Mouse (Mus musculus): ENCODE data around the gene Thra. TPM values are rescaled to one million over a fixed set of nuclear protein-coding genes. Genes with fewer than 3 reads are reported as not detected.

The Thra gene
- polyA plus RNA-seq, 1 experiment from 2014 or later: 177 TPM

DNA sequence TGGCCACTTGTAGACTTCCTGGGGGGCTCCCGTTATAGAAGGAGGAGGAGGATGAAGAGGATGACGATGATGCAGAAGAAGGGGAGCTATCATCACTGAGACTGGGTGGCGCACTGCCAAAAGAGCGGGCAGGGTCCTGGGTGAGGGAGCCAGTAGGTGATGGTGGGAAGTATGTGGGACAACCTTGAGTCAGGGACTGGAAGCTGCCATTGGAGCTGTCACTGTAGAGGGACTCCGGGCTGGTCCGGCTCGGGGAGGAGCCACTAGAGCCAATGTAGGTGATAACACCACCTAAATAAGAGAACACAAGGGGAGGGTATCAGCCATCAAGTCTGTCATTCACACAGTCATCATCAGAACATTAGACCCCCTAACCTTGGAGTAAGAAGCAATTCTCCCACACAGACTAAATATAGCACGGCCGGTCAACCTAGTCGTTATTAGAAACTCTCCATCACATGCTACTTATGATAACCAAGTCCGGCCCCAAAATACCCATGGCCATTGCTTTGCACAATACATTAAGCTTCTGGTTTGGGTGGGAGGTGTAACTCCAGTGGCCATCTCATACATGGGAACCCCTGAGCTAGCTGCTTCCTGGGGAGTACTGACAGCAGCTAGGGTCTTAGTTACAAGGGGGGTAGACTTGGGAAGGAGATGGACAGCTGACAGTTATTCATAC, 31.5 kb downstream of the Thra start:
- Histone ChIP-seq H3K4me2 (ENCODE audit: low read length) (no peak overlapping the region), H3K4me3 (replicated peaks; ENCODE audit: low read length) (no peak overlapping the region), H3K9ac (replicated peaks; ENCODE audit: low read depth, low read length) (no peak overlapping the region), H3K36me3 (ENCODE audit: control insufficient read depth, insufficient read depth) (peaks cover 4% of the 10 kb centered on the region; the same call in 1 of the 2 replicates), H3K9me3 (ENCODE audit: control insufficient read depth, low read length) (no peaks in the 10 kb centered on the region), H3K27ac (ENCODE audit: low read length) (no peak overlapping the region), H3K27me3 (replicated peaks; ENCODE audit: control insufficient read depth, insufficient read depth, low read length) (no peaks in the 10 kb centered on the region), H3K4me1 (replicated peaks; ENCODE audit: control insufficient read depth, insufficient read depth, low read length) (peaks cover 78% of the 10 kb centered on the region)
- WGBS: 92% methylated on average over 11 of the region's 11 CpGs
- ATAC-seq: no peak

- Histone ChIP-seq H3K27ac (ENCODE audit: low read length) (no peak overlapping the region), H3K4me3 (replicated peaks; ENCODE audit: low read length) (no peak overlapping the region), H3K4me2 (ENCODE audit: low read length) (peak overlapping the region; percentile 95; the same call in 1 of the 2 replicates), H3K36me3 (ENCODE audit: control insufficient read depth, insufficient read depth) (peaks cover 4% of the 10 kb centered on the region; the same call in 1 of the 2 replicates), H3K9me3 (ENCODE audit: control insufficient read depth, low read length) (no peaks in the 10 kb centered on the region), H3K4me1 (replicated peaks; ENCODE audit: control insufficient read depth, insufficient read depth, low read length) (peaks cover 75% of the 10 kb centered on the region), H3K9ac (replicated peaks; ENCODE audit: low read depth, low read length) (no peak overlapping the region), H3K27me3 (replicated peaks; ENCODE audit: control insufficient read depth, insufficient read depth, low read length) (no peaks in the 10 kb centered on the region)
- 81% methylated on average over 8 of the region's 8 CpGs for WGBS
- ATAC-seq: no peak
These were observed 32.3 kb downstream of the Thra start for GRCm38 (mm10) chr11:98772667-98773171.

- peaks cover 64% of the 10 kb centered on the region for H3K4me1 ChIP-seq (replicated peaks; ENCODE audit: control insufficient read depth, insufficient read depth, low read length)
- ATAC-seq: peak; percentile 76
These were observed 33.3 kb downstream of the Thra start for GRCm38 (mm10) chr11:98773635-98774295.

DNA sequence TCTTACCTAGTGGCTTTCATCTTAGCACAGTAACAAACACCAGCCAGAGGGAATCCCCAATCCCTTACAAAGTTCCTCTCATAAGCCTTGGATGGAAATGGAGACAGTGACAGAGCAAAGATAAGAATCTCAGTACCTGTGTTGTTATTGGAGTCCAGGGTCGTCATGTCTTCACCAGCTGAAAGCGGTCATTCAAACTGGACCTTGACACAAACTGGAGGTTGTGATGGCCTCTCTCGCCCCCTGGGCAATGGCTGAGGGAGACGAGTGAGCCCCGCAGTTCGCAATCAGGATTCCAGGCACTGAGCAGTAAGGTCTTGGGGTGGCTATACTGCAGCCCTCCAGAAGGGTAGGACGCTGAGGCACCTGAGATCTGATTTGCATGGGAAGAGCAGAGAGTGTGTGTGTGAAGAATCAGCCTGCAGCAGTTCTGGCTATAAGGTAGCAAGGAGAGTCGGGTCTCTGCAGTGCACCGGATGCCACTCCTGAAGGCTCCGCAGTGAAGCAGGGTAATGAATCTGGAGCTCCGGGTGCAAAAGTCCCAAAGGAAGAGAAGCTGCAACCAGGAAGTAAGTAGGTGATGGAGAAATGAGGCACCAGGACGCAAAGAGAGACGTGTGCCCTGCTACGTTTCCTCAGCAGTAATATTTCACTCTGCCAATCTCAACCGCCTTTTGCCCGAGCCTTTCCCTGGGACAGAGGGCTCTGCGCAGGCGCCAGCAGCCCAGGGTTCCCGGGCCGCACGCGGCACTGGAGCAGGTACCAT, 34.3 kb downstream of the Thra start, which contains the start of gene Nr1d1:
Nr1d1 (minus strand) TSS at position 752 of the 766 bp plus-strand sequence.
- ATAC-seq: peak; percentile 23
- no peaks in the 10 kb centered on the region for H3K9me3 ChIP-seq (ENCODE audit: control insufficient read depth, low read length)
- peak within 1 kb of the TSS; percentile 52 for H3K9ac ChIP-seq (replicated peaks; ENCODE audit: low read depth, low read length)
- peak within 1 kb of the TSS; percentile 48 for H3K4me3 ChIP-seq (replicated peaks; ENCODE audit: low read length)
- peak within 1 kb of the TSS; percentile 62 for H3K27ac ChIP-seq (ENCODE audit: low read length)
- peak within 1 kb of the TSS; percentile 95 for H3K4me2 ChIP-seq (ENCODE audit: low read length)
- H3K4me1 ChIP-seq (replicated peaks; ENCODE audit: control insufficient read depth, insufficient read depth, low read length): peaks cover 58% of the 10 kb centered on the region
- 1% methylated on average over 22 of the region's 22 CpGs for whole genome bisulfite sequencing
- peaks cover 2% of the 10 kb centered on the region; the same call in 1 of the 2 replicates for H3K36me3 ChIP-seq (ENCODE audit: control insufficient read depth, insufficient read depth)
- H3K27me3 ChIP-seq (replicated peaks; ENCODE audit: control insufficient read depth, insufficient read depth, low read length): no peaks in the 10 kb centered on the region

More at GRCm38 (mm10) chr11:98773635-98774295, 33.3 kb downstream of the Thra start:
- Histone ChIP-seq H3K9me3 (ENCODE audit: control insufficient read depth, low read length) (no peaks in the 10 kb centered on the region), H3K4me2 (ENCODE audit: low read length) (peak overlapping the region; percentile 95), H3K36me3 (ENCODE audit: control insufficient read depth, insufficient read depth) (peaks cover 4% of the 10 kb centered on the region; the same call in 1 of the 2 replicates), H3K9ac (replicated peaks; ENCODE audit: low read depth, low read length) (peak overlapping the region; percentile 52; the same call in 1 of the 2 replicates), H3K4me3 (replicated peaks; ENCODE audit: low read length) (peak overlapping the region; percentile 48), H3K27me3 (replicated peaks; ENCODE audit: control insufficient read depth, insufficient read depth, low read length) (no peaks in the 10 kb centered on the region), H3K27ac (ENCODE audit: low read length) (0 out of 2 replicates have a peak overlapping the region, but pooled peaks have one; percentile 12)
- WGBS: under 1% methylated on average over 31 of the region's 37 CpGs

DNA sequence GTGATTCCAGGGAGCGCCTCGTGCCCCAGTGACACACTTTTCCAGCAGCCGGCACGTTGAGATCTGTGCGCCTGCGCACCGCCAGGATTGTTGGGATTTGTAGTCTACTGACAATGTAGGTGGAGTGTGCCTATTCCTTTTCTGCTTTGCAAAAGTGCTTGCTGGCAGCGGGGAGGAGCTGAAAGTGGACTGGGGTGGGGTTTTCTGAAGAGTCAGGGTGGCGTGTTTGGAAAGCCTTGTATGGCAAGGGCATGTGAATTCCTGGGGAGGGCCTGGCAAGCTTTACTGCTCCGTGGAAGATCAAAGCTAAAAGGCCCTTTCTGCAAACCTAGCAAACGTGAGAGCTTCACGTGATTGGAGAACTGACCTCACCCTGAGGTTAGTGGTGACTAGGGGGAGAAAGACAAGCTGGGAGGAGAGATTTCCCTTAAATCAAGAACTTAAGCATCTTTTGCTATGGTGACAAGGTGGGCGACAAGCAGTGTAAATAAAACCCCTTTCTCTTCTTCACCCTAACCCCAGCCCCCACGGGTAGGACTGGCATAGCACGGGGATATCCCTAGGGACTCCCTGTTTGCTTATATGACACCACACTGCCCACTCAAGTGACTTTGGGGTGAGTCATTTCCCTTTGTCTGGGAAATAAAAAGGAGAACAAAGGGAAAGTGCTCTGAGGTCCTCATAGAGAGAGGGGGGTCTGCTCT, 35.1 kb downstream of the Thra start:
- Histone ChIP-seq H3K9ac (replicated peaks; ENCODE audit: low read depth, low read length) (peak overlapping the region; percentile 52), H3K36me3 (ENCODE audit: control insufficient read depth, insufficient read depth) (no peaks in the 10 kb centered on the region), H3K4me2 (ENCODE audit: low read length) (peak overlapping the region; percentile 95), H3K4me3 (replicated peaks; ENCODE audit: low read length) (peak overlapping the region; percentile 48), H3K27ac (ENCODE audit: low read length) (peak overlapping the region; percentile 31; the same call in 1 of the 2 replicates), H3K4me1 (replicated peaks; ENCODE audit: control insufficient read depth, insufficient read depth, low read length) (peaks cover 51% of the 10 kb centered on the region), H3K27me3 (replicated peaks; ENCODE audit: control insufficient read depth, insufficient read depth, low read length) (no peaks in the 10 kb centered on the region), H3K9me3 (ENCODE audit: control insufficient read depth, low read length) (no peaks in the 10 kb centered on the region)
- ATAC-seq: peak; percentile 87
- WGBS: 7% methylated on average over 15 of the region's 15 CpGs

GRCm38 (mm10) chr11:98776052-98776764, 35.8 kb downstream of the Thra start:
- peak overlapping the region; percentile 95 for H3K4me2 ChIP-seq (ENCODE audit: low read length)
- WGBS: 53% methylated on average over 12 of the region's 12 CpGs

DNA sequence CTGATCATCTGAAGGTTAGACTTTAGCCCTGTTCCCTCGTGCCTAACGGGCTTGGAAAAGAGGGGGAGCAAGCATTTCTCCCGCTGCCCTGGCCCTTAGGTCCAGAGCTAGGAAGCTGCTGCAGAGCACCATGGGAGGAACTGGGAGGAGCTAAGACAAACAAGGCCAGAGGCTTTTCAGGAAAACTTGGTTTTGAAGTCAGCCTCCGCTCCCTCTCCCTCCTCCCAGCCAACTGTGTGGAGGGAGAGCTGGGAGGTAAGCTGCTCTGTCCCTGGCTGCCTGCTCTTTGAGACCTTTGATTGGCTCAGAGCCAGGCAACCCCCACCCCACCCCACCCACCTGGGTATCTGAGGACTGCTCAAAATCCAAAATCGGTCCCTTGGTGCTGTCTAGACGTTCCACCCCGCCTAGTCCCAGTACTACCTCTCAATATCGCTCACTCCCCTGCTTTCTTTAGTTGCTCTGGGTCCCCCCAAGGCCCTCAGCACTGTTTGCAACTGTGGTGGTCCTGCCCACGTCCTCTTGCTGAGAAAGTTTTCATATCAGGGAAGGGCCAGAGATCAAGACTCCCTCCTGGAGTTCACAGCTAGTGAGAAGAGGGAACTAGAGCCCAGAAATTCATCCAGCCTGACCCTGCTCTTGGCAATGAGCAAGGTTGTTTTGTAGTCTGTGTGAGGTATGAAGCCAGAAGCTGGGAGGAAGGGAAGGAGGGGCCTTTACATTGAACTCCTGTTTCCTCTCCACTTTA, 36.6 kb downstream of the Thra start:
- Histone ChIP-seq H3K27me3 (replicated peaks; ENCODE audit: control insufficient read depth, insufficient read depth, low read length) (no peaks in the 10 kb centered on the region), H3K9ac (replicated peaks; ENCODE audit: low read depth, low read length) (peak overlapping the region; percentile 19; the same call in 1 of the 2 replicates), H3K4me3 (replicated peaks; ENCODE audit: low read length) (no peak overlapping the region), H3K4me2 (ENCODE audit: low read length) (no peak overlapping the region), H3K27ac (ENCODE audit: low read length) (peak overlapping the region; percentile 59; the same call in 1 of the 2 replicates), H3K36me3 (ENCODE audit: control insufficient read depth, insufficient read depth) (no peaks in the 10 kb centered on the region), H3K9me3 (ENCODE audit: control insufficient read depth, low read length) (no peaks in the 10 kb centered on the region), H3K4me1 (replicated peaks; ENCODE audit: control insufficient read depth, insufficient read depth, low read length) (peaks cover 55% of the 10 kb centered on the region)
- 12% methylated on average over 9 of the region's 9 CpGs for WGBS
- ATAC-seq: no peak

More at GRCm38 (mm10) chr11:98776052-98776764, 35.8 kb downstream of the Thra start:
- no peaks in the 10 kb centered on the region for H3K36me3 ChIP-seq (ENCODE audit: control insufficient read depth, insufficient read depth)
- H3K4me3 ChIP-seq (replicated peaks; ENCODE audit: low read length): no peak overlapping the region
- 0 out of 2 replicates have a peak overlapping the region, but pooled peaks have one; percentile 6 for H3K27ac ChIP-seq (ENCODE audit: low read length)
- no peak overlapping the region for H3K9ac ChIP-seq (replicated peaks; ENCODE audit: low read depth, low read length)
- no peak for ATAC-seq
- H3K9me3 ChIP-seq (ENCODE audit: control insufficient read depth, low read length): no peaks in the 10 kb centered on the region
- peaks cover 53% of the 10 kb centered on the region for H3K4me1 ChIP-seq (replicated peaks; ENCODE audit: control insufficient read depth, insufficient read depth, low read length)
- no peaks in the 10 kb centered on the region for H3K27me3 ChIP-seq (replicated peaks; ENCODE audit: control insufficient read depth, insufficient read depth, low read length)
